Mouse (Mus musculus) stomach, postnatal 0 days (tissue): ENCODE measurements at regions not wholly inside any gene's neighbourhood (a gene's known extent, or its start where the extent isn't known, plus 50 kb on each side); places are given as distances from the start of the nearest gene placed in this dataset.

Experiments used
- CTCF ChIP-seq: IDR thresholded peaks from 2 replicates; pipeline ENCODE4 v1.5.1; 2016; ENCODE audit warnings: antibody characterized with exemption, low read depth, mild to moderate bottlenecking, moderate library complexity
- EP300 ChIP-seq: optimal IDR thresholded peaks from 2 replicates; pipeline ENCODE3; 2016; ENCODE audit warnings: antibody characterized with exemption

DNA sequence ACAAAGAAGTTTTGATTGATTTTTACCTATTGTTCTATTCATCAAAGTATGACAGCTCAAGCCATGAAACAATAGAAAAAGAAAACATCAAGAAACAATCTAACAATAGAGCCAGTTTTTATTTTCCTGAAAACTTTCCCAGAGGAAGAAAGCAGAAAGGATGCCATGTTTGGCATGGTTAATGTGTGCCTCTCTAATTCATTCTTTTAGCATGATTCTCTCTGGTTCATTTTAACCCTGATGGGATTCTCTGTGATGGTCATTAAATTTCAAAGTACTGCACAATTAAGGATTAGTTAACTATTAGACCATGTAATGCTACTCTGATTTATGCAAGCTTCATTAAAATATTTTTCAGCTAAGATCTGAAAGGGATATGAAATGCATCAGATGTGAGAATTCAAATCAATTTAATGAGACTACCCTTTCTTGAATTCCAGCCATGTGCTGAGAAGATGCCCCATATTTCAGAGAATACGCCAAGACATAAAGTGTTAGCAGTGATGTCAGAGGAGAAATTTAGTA lies 3106.9 kb upstream of the Gm6569 start:
- TF ChIP-seq CTCF: no peak
- no peak for TF ChIP-seq EP300
